Mouse (Mus musculus): ENCODE measurements at regions not wholly inside any gene's neighbourhood (a gene's known extent, or its start where the extent isn't known, plus 50 kb on each side); places are given as distances from the start of the nearest gene placed in this dataset.

- no peak overlapping the region for H3K9ac ChIP-seq (ENCODE audit: low read length)
- no peak overlapping the region for H3K27ac ChIP-seq (ENCODE audit: low read length)
- H3K4me2 ChIP-seq (ENCODE audit: low read depth, low read length), result no peak overlapping the region
- H3K27me3 ChIP-seq (ENCODE audit: control insufficient read depth, insufficient read depth, low read depth, low read length), result no peaks in the 10 kb centered on the region
- no peak for ATAC-seq (ENCODE audit: low read depth)
- peaks cover 4% of the 10 kb centered on the region; the same call in 1 of the 2 replicates for H3K4me1 ChIP-seq (replicated peaks; ENCODE audit: control insufficient read depth, insufficient read depth, low read length)
- 83% methylated on average over 3 of the region's 3 CpGs for WGBS
- no peaks in the 10 kb centered on the region for H3K36me3 ChIP-seq (ENCODE audit: control insufficient read depth, insufficient read depth, low read length)
- no peak overlapping the region for H3K4me3 ChIP-seq (ENCODE audit: low read length)
- no peaks in the 10 kb centered on the region for H3K9me3 ChIP-seq (ENCODE audit: control insufficient read depth, low read length)
These were observed 213.5 kb downstream of the Etnk1 start for GRCm38 (mm10) chr6:143380490-143380889.

DNA sequence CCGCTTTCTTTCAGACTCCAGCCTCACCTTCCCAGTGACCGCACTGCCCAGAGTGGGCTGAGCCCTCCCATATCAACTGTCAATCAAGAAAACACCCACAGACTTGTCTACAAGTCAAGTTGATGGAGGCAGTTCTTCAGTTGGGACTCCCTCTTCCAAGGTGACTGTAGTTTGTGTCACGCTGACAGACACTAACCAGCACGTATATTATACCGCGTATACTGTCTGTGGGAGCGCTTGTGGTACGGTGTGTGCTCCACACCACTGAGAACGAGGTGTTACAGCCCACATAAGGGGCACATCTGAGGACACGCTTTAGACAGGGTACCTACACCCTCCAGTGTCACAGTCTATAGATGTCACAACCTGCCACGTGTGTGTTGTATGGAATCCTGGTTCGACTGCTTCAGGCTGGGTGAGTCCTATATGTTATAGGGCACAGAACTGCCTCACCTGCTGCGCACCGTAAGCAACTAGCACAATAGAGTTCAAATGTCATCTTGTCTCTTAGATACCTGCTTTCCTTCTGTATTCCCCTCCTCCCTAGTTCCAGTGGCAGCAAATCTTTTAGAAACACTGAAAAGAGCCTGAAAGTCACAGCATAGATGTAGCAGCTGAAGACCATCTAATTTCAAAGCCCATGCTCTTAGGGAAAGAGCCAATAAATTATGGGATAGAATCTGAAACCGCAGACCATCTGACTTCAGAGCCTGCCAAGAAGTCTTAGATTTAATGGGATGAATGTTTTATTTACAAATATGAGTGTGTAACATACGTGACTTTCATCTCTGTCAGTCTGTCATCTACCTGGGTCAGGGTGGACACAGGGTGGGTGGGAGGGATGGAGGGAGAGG lies 219.8 kb downstream of the Etnk1 start:
- no peak overlapping the region for H3K27ac ChIP-seq (ENCODE audit: low read length)
- H3K9me3 ChIP-seq (ENCODE audit: control insufficient read depth, low read length), result no peaks in the 10 kb centered on the region
- ATAC-seq (ENCODE audit: low read depth), result peak; percentile 86
- H3K4me3 ChIP-seq (ENCODE audit: low read length), result no peak overlapping the region
- H3K9ac ChIP-seq (ENCODE audit: low read length), result no peak overlapping the region
- no peaks in the 10 kb centered on the region for H3K36me3 ChIP-seq (ENCODE audit: control insufficient read depth, insufficient read depth, low read length)
- peaks cover 5% of the 10 kb centered on the region; the same call in 1 of the 2 replicates for H3K4me1 ChIP-seq (replicated peaks; ENCODE audit: control insufficient read depth, insufficient read depth, low read length)
- no peaks in the 10 kb centered on the region for H3K27me3 ChIP-seq (ENCODE audit: control insufficient read depth, insufficient read depth, low read depth, low read length)
- 82% methylated on average over 16 of the region's 16 CpGs for WGBS
- H3K4me2 ChIP-seq (ENCODE audit: low read depth, low read length), result no peak overlapping the region

GRCm38 (mm10) chr6:143393543-143394207 lies 226.7 kb downstream of the Etnk1 start:
- Histone ChIP-seq H3K36me3 (ENCODE audit: control insufficient read depth, insufficient read depth, low read length) (no peaks in the 10 kb centered on the region), H3K9ac (ENCODE audit: low read length) (no peak overlapping the region), H3K4me2 (ENCODE audit: low read depth, low read length) (no peak overlapping the region), H3K4me3 (ENCODE audit: low read length) (no peak overlapping the region), H3K27ac (ENCODE audit: low read length) (peak overlapping the region; percentile 58), H3K9me3 (ENCODE audit: control insufficient read depth, low read length) (no peaks in the 10 kb centered on the region), H3K4me1 (replicated peaks; ENCODE audit: control insufficient read depth, insufficient read depth, low read length) (peaks cover 4% of the 10 kb centered on the region), H3K27me3 (ENCODE audit: control insufficient read depth, insufficient read depth, low read depth, low read length) (no peaks in the 10 kb centered on the region)
- ATAC-seq (ENCODE audit: low read depth), result peak; percentile 89
- 38% methylated on average over 10 of the region's 10 CpGs for WGBS

DNA sequence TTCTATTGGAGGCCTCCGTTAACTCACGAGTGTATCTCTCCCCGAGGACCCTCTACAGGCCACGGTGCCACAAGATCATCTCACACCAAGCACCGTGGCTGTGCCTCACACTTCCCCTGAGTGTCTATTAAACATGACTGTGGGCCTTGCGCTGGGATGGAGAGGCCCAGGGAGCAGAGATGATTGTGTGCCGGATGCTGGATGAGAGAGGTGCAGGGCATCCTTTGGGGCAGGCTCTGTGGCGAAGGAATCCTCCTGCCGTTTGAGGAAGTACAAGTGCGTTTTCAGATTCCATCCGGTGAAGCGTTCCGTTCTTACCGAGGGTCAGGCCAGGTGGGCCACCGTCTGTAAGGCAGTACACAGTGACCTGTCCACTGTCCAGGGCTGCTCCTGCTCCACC lies 227.4 kb downstream of the Etnk1 start:
- WGBS, result 70% methylated on average over 15 of the region's 15 CpGs
- H3K36me3 ChIP-seq (ENCODE audit: control insufficient read depth, insufficient read depth, low read length), result no peaks in the 10 kb centered on the region
- H3K4me1 ChIP-seq (replicated peaks; ENCODE audit: control insufficient read depth, insufficient read depth, low read length), result peaks cover 4% of the 10 kb centered on the region
- no peak overlapping the region for H3K9ac ChIP-seq (ENCODE audit: low read length)
- no peaks in the 10 kb centered on the region for H3K9me3 ChIP-seq (ENCODE audit: control insufficient read depth, low read length)
- H3K4me2 ChIP-seq (ENCODE audit: low read depth, low read length), result no peak overlapping the region
- H3K4me3 ChIP-seq (ENCODE audit: low read length), result no peak overlapping the region
- H3K27me3 ChIP-seq (ENCODE audit: control insufficient read depth, insufficient read depth, low read depth, low read length), result no peaks in the 10 kb centered on the region
- ATAC-seq (ENCODE audit: low read depth), result no peak
- peak overlapping the region; percentile 49; the same call in 1 of the 2 replicates for H3K27ac ChIP-seq (ENCODE audit: low read length)

DNA sequence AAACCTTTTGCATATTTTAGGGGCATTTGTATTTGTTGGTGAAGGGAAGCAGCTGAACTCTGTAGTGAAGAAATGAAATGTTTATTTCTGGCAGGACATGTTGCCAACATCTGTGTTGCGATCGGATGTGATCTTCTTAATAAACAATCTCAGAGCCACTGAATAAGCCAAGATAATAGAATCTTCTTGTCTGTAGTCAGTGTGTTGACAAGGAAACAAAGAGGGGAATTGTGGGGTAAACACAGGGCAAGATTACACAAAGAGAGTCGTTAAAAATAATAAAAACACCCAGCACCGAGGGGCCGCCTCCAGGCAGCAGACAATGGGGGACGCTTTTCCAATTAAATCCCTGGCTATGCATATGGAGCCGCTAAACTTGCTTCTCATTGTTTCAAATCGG lies 234.4 kb downstream of the Etnk1 start:
- no peak overlapping the region for H3K4me2 ChIP-seq (ENCODE audit: low read depth, low read length)
- ATAC-seq (ENCODE audit: low read depth), result peak; percentile 52; the same call in 1 of the 2 replicates
- no peaks in the 10 kb centered on the region for H3K9me3 ChIP-seq (ENCODE audit: control insufficient read depth, low read length)
- peaks cover 6% of the 10 kb centered on the region for H3K4me1 ChIP-seq (replicated peaks; ENCODE audit: control insufficient read depth, insufficient read depth, low read length)
- H3K9ac ChIP-seq (ENCODE audit: low read length), result no peak overlapping the region
- H3K27ac ChIP-seq (ENCODE audit: low read length), result no peak overlapping the region
- no peak overlapping the region for H3K4me3 ChIP-seq (ENCODE audit: low read length)
- H3K27me3 ChIP-seq (ENCODE audit: control insufficient read depth, insufficient read depth, low read depth, low read length), result no peaks in the 10 kb centered on the region
- H3K36me3 ChIP-seq (ENCODE audit: control insufficient read depth, insufficient read depth, low read length), result no peaks in the 10 kb centered on the region
- 33% methylated on average over 8 of the region's 8 CpGs for WGBS

DNA sequence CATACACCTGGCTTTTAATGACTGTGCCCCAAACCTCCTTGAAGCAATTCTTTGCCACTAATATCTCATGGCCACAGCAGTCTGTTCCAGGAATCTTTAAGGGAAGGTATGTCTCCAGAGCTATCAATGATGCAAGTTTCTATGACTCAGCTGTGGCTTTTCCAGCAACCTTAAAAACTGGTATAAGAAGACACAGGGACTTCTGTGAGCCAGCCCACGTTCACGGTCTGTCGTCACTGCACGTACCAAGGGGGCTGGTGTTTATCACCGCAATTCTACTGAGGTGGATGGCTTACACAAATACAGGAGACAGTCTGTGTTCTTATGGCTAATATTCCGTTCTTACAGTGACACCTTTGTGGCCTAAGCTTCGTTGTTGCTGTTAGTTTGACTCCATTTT lies 234.9 kb downstream of the Etnk1 start:
- H3K36me3 ChIP-seq (ENCODE audit: control insufficient read depth, insufficient read depth, low read length), result no peaks in the 10 kb centered on the region
- H3K9me3 ChIP-seq (ENCODE audit: control insufficient read depth, low read length), result no peaks in the 10 kb centered on the region
- no peak for ATAC-seq (ENCODE audit: low read depth)
- peaks cover 6% of the 10 kb centered on the region for H3K4me1 ChIP-seq (replicated peaks; ENCODE audit: control insufficient read depth, insufficient read depth, low read length)
- no peaks in the 10 kb centered on the region for H3K27me3 ChIP-seq (ENCODE audit: control insufficient read depth, insufficient read depth, low read depth, low read length)
- H3K4me3 ChIP-seq (ENCODE audit: low read length), result no peak overlapping the region
- H3K9ac ChIP-seq (ENCODE audit: low read length), result no peak overlapping the region
- no peak overlapping the region for H3K4me2 ChIP-seq (ENCODE audit: low read depth, low read length)
- no peak overlapping the region for H3K27ac ChIP-seq (ENCODE audit: low read length)
- 77% methylated on average over 7 of the region's 7 CpGs for WGBS

- no peak for ATAC-seq (ENCODE audit: low read depth)
- Histone ChIP-seq H3K27me3 (ENCODE audit: control insufficient read depth, insufficient read depth, low read depth, low read length) (no peaks in the 10 kb centered on the region), H3K9ac (ENCODE audit: low read length) (no peak overlapping the region), H3K4me2 (ENCODE audit: low read depth, low read length) (no peak overlapping the region), H3K4me1 (replicated peaks; ENCODE audit: control insufficient read depth, insufficient read depth, low read length) (peaks cover 6% of the 10 kb centered on the region), H3K27ac (ENCODE audit: low read length) (no peak overlapping the region), H3K9me3 (ENCODE audit: control insufficient read depth, low read length) (no peaks in the 10 kb centered on the region), H3K36me3 (ENCODE audit: control insufficient read depth, insufficient read depth, low read length) (no peaks in the 10 kb centered on the region), H3K4me3 (ENCODE audit: low read length) (no peak overlapping the region)
- 84% methylated on average over 7 of the region's 7 CpGs for WGBS
These were observed 235.7 kb downstream of the Etnk1 start for GRCm38 (mm10) chr6:143402766-143403165.

DNA sequence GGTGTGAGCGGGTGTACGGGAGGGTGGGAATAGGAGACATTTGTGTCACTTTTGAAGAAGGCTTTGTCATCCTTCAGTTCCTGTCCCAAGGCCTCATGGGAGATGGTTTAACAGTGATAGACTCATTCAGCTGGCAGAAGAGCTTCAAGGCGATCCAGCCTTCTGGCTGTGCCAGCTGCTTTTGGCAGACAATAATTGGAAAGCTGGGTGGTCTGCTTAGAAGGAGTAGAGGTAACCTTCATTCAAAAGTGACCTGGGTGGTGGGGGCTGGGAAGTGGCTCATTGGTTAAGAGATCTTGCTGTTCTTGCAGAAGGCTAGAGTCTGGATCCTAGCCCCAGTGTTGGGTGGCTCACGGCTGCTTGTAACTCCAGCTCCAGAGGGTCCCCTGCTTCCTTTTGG lies 237.5 kb downstream of the Etnk1 start:
- Histone ChIP-seq H3K4me3 (ENCODE audit: low read length) (no peak overlapping the region), H3K27ac (ENCODE audit: low read length) (no peak overlapping the region), H3K9ac (ENCODE audit: low read length) (no peak overlapping the region), H3K9me3 (ENCODE audit: control insufficient read depth, low read length) (no peaks in the 10 kb centered on the region), H3K36me3 (ENCODE audit: control insufficient read depth, insufficient read depth, low read length) (no peaks in the 10 kb centered on the region), H3K4me2 (ENCODE audit: low read depth, low read length) (no peak overlapping the region), H3K4me1 (replicated peaks; ENCODE audit: control insufficient read depth, insufficient read depth, low read length) (peaks cover 6% of the 10 kb centered on the region), H3K27me3 (ENCODE audit: control insufficient read depth, insufficient read depth, low read depth, low read length) (no peaks in the 10 kb centered on the region)
- no peak for ATAC-seq (ENCODE audit: low read depth)
- WGBS, result 83% methylated on average over 4 of the region's 4 CpGs

GRCm38 (mm10) chr6:143412056-143412455 lies 245.0 kb downstream of the Etnk1 start:
- Histone ChIP-seq H3K4me2 (ENCODE audit: low read depth, low read length) (no peak overlapping the region), H3K9ac (ENCODE audit: low read length) (no peak overlapping the region), H3K9me3 (ENCODE audit: control insufficient read depth, low read length) (no peaks in the 10 kb centered on the region), H3K27ac (ENCODE audit: low read length) (no peak overlapping the region), H3K4me1 (replicated peaks; ENCODE audit: control insufficient read depth, insufficient read depth, low read length) (no peaks in the 10 kb centered on the region), H3K36me3 (ENCODE audit: control insufficient read depth, insufficient read depth, low read length) (no peaks in the 10 kb centered on the region), H3K27me3 (ENCODE audit: control insufficient read depth, insufficient read depth, low read depth, low read length) (no peaks in the 10 kb centered on the region), H3K4me3 (ENCODE audit: low read length) (no peak overlapping the region)
- WGBS, result 61% methylated on average over 5 of the region's 5 CpGs
- no peak for ATAC-seq (ENCODE audit: low read depth)

Data from lung, embryonic 16.5 days (tissue).